Mouse (Mus musculus) cerebellum, adult (tissue): ENCODE data around the gene Map2k3.

ENCODE experiments used
- ATAC-seq: cut with Nextera tagmentation; 2 replicates; pipeline ENCODE4 v1.9.2; 2017; ENCODE audit warnings: mild to moderate bottlenecking, moderate library complexity, mixed read lengths; ENCODE audit not compliant: insufficient number of reproducible peaks, low FRiP score, low TSS enrichment

Gene Map2k3

DNA sequence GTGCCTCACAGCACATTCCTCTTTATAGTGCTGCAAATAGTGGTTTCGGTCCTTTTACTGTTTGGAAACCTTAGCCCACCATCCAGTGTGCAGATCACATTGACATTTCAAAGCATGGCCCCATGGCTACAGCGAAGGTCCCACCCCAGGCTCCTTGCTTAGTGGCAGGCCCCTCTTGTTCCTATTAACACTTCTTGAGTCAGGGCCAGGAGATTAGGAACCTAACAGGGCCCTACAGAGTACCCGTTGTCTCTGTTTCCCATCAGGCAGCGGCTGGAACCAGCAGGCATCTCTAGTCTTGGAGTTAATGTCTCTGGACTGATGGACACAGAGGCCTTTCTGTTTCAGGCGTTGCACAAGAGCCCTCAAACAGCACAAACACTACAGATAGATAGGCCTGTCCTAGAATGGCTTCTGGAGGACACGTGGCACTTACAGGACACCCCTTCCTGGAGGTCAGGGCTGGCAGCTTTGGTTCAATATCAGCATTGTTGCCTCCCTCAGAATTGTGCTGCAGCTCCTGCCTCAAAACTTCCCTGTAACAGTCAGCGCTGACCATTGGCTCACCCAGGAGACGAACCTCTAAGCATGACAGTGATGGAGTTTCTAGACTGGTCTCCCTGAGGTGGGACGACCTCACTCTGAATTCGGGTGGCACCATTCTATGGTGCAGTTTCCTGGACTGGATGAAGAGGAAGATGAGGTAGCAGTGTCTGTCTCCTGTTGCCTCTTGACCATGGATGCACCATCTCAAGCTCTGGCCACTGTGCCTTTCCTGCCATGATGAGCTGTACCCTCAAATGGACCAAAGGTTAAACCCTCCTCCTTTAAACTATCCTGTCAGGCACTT is 22.6 kb downstream of the Map2k3 start:
- peak; percentile 17; the same call in 1 of the 2 replicates for ATAC-seq

DNA sequence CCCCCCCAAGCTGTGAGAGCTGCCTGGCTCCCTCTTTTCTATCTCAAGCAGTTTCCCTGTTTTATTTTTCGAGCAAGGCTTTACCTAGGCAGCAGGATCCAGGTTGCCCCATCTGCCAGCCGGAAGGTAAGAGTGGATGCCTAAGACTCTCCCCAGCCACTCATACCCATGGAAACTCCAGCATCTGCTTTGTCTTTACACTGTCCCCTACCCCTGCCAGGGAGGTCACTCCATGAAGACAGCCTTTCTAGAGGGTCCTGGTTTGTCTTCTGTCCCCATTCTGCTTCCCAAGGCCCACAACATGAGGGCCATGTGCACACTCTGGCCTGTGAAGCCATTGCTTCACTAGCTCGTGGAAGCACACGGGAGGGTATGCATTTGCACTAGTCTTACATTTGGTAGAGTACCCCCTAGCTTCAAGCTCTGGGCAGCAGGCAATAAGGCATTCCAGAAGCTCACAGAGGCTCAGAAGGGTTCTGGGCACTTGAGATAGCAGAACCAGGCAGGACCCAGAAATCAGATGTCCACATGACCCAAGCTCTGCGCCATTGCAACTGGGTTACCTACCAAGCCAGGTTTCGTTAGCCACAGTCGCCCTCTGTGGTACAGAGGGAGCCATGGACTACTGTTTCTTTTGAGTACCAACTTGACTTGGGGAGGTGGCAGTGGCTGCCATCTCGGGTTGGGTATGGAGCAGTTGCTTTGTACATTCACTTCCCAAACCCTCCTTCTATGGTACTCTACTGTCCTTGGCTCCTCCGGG is 24.0 kb downstream of the Map2k3 start:
- ATAC-seq: no peak

DNA sequence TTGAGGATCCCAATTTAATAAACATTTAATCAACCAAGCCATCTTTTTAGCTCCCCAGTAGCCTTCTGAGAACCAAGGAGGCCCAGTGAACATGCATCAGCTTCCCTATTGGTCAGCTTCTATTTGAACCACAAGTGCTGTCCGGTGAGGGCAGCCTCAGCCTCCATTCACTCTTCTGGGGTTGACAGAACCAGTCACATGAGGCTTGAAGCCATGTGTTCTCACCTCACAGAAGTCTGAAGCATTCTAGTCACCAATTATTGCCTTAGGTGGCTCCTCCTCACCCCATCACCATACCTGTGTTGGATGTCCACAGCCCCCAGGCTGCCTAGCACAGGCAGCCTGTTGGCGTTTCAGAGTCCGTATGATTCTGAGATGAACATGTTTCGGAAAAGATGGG is 27.1 kb downstream of the Map2k3 start:
- no peak for ATAC-seq

DNA sequence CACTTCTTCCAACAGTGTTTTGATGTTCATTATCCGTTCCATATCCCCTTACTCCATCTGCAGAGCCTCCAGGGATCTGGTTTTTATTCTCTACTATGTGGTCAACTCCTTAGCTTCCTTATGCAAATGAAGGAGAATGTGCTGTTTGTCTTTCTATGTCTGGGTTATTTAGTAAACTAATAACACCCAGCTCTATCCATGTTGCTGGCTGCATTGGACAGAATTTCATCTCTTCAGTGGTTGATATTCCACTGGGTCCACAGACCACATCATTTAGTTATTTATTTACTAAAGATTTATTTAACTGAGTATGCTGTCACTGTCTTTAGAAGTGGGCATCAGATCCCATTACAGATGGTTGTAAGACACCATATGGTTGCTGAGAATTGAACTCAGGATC is 29.3 kb downstream of the Map2k3 start:
- ATAC-seq: no peak

DNA sequence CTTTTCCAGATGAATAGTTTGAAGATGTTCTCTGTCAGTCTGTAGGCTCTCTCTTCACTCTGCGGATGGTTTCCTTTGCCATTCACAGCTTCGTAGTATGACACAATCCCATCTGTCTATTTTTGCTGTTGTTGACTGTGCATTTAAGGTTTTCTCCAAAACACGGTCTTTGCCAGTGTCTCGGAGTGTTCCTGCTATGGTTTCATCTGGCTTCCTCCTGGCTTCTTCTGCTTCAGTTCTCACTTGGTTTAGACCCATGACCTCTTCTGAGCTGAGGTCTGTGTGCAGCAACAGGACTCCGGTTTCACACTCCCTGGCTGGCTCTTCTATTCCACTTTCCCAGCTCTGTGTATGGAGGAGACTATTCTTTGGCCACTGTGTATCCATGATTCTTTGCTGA is 30.9 kb downstream of the Map2k3 start:
- ATAC-seq: no peak

DNA sequence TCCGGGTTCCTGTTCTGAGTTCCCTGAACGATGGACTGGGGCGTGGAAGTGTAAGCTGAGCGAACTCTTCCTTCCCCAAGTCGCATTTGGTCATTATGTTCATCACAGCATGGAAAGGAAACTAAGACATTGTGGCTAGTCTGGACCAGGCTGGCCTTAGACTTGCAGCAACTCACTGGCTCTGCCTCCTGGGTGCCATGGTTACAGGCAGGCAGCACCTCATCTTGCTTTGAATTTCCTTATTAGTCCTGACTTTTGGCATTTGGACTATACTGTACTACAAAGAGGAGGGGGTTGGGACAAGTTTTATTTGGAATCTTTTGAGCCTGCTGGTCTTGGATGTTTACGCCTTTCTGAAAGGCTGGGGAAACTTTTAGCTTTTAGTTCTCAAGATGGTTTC is 35.1 kb downstream of the Map2k3 start:
- ATAC-seq: no peak

DNA sequence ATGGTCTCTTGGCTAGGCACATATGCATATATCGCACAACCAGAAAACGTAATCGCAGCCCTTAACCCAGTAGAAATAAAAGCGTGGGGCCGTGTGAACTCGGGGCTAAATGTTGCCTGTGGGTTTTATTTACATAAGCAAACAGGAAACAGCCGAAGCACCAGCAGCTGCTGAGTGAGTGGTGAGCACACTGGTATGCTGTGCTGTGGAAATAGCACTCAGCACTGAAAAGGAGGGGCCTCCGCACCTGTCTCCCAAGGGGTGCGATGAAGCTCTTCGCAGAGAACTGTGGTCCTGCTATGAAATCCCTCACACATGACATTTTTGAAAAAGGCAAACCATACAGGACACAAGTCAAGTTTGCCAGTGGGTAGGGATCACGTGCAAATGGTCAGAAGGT is 43.3 kb downstream of the Map2k3 start:
- no peak for ATAC-seq

DNA sequence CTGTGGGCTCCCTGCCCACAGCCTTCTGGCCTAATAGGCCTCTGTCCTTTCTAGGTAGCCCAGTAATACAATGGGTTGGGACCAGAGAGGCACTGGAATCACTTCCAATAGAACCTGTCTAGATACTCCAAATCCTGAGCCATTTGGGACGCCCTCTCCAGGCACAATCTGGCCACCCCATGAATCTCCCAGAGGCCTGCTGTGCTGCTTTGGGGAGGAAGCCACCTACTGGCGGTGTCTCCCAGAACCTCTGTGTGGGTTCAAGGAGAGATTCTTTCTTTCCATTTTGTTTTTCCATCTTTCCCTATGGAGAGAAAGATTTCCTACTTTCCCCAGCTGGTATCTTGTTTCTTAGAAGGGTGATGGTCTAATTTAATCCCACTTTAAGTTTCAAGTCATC is 44.4 kb downstream of the Map2k3 start:
- ATAC-seq: no peak

DNA sequence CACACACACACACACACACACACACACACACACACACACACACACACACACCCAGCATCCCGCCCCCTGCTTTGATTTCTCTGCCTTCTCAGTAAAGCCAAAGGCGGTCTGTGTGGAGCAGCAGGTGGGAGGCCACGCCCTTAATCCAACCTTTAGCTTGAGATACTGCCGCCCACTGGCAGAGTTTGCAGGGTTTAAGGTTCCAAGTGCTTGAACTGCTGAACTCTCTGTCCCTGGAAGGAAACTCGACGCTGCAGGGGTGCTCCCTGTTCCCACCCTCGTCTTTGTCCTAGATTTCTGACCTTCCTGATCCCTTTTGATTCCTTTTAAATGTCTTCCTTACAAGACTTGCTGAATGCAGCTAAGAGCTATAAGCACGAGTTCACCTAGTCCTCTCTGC is 44.9 kb downstream of the Map2k3 start:
- ATAC-seq: no peak

DNA sequence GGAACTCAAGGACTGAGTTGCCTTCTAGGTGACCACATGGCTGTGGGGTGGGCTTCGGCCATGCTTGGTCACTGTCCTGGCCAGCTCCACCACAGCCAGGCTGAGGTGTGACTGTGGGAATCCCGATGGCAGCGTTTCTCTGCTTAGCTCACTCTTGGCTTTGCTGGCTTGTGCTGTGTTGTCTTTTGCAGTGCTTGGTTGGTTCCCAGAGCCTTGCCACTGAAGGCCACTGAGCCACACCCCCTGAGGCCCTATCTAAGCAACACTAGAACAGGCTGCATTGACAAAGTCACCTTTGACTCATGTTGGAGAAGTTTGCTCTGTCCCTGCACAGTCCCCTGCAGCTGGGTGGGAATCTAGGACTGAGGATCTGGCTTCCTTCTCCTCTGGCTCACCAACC is 45.3 kb downstream of the Map2k3 start:
- no peak for ATAC-seq

DNA sequence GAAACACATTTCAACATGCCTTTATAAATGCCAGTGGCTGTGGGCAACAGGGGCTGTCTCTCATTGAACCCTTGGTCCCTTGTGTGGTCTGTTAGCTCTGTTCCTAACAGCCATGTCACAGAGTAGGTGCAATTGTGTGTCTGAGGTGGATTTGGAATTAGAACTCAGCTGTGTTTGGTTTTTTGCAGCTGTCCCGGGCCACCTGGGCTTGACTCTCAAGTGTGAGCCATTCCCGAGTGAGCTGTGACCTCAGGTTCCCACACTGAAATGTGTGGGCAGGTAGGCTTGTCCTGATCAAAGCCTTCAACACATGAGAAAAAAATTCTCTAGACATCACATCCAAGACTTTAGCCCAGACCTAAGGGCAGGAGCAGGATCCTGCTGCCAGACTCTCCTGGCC is 46.8 kb downstream of the Map2k3 start:
- no peak for ATAC-seq

DNA sequence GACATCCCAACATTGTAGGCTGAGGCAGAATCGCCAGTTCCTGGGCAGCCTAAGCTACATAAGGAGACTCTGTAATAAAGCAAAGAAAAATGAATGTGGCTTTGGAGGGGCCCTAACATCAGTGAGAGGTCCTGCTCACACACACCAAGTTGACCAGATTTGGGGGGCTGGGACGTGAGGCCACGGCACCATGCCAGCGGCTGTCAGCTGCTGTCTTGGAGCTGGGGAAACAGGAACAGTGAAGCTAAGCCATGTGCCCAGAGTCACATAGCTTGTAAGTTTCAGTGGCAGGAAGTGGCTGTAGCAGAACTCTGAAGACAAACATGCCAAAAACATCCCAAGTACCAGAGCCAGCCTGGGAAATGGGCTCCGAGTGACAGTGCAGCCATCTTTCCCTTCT is 48.0 kb downstream of the Map2k3 start:
- ATAC-seq: no peak

DNA sequence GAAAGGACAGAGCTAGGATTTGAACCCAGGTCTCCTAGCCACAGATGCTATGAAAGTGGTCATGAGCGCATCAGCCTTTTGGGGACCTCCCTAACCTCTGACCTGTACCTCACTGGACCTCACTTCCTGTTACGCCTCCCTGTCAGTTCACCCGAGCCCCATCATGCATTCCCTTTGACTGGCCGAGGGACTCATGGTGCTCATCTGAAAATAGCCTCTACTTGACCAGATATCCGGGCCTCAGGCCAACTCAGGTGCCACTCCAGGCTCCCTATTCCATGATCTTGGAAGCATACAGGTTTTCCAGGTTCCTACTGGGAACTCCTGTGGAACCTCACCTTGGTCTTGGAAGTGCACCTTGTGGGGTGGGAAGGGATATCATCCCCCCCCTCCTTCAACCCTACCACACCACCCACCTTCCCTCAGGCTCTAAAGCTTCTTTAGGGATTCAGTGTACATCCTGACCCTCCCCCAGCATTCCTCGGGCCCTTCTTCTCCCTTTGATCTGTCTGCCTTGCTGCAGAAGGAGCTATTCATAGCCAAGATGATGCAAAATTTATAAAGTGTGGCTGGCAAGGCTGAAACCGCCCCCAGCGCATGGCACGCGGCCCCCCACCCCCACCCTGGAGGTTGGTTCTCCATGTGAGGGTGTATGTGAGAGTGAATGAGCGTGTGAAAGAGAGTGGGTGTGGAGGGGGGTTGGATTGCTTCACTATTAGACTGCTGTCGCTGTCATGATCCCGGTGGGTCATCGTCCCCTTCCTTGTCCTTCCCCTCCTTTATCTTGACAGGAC is 50.1 kb downstream of the Map2k3 start:
- ATAC-seq: no peak

DNA sequence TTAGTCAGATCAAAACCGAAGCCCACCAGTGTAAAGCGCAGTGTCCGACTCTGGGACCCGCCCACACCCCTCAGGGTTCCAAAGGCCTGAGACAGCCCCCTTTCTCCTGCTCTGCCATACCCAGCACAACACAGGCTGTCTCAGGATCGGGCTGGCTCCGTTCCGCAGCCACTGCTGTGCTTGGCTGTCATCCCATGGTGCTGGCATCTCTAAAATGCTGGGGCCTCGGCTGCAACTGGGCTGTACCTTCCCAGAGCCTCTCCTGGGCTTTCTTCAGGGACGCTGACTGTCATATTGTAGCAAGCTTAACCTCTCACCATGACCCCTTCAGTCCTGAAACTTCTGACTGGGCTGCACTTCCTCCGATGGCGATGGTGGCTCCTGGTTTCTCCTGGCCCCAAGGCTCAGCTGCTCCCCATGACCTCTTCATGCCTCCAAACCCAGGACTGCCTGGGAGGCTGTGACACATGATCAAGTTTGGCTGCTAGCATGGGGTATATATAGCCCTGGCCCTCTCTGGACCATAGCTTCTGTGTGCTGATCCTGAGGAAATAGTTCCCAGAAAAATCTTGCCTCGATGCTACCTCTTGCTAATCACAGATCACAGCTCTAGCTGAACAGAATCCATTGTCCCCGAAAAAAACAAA is 53.2 kb downstream of the Map2k3 start:
- peak; percentile 76; the same call in 1 of the 2 replicates for ATAC-seq

DNA sequence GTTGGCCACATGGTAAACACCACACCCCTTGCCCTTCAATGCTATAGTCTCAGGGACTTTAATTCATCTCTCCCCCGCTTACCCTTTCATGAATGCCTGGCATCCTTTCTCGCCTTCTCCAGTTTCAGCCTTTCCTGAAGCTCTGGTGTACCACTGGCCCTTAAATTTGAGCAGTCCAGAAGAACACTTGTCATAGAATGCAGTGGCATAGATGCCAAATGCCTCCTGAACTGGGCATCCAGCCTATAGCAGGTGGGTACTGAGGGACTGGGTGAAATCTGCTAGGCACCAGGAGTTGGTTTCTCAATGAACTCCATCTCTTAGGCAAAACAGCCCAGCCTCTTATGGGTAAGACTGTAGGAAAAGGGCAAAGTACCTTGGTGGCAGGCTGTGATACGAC is 58.6 kb downstream of the Map2k3 start:
- no peak for ATAC-seq
